Mouse (Mus musculus): Measurements from ENCODE around the gene Pglyrp1.

Gene Pglyrp1

DNA sequence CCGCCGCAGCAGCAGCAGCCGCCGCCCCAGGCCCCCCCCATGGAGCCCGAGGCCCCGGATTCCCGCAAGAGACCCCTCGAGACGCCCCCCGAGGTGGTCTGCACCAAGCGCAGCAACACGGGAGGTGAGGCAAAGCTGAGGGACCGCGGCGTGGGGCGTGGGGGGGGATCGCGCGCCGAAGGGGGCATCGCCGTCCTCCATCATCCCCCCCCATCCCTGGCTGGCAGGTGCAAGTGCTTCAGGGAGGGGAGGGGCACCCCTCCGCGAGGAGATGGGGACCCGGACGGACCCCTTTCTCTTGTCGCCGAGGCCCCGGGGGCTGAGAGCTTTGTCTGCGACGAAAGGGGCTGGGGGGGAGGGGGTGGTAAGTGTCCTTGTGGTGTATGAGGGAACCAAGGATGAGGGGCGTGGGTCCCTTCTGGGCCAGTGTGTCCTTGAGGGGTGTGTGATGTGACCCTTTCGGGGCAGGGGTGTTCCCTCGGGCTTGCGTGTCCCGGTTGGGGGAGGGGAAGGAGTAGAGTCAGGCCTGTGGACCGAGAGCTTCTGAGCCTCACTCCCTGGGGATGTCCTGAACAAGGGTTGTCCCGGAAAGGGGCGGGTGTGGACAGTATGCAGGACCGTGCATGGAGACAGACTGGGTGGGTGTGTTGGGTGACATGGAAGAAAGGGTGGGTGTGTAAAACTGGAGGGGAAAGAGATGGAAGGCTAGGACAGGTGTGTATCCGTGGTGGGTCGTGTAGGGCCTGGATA is 55.1 kb downstream of the Pglyrp1 start:
- intact Hi-C loops (cut with DNase I) = loop anchor here (2.0 kb wide), 1 partner anchor 25 kb away; no protein-coding TSS in a partner anchor

DNA sequence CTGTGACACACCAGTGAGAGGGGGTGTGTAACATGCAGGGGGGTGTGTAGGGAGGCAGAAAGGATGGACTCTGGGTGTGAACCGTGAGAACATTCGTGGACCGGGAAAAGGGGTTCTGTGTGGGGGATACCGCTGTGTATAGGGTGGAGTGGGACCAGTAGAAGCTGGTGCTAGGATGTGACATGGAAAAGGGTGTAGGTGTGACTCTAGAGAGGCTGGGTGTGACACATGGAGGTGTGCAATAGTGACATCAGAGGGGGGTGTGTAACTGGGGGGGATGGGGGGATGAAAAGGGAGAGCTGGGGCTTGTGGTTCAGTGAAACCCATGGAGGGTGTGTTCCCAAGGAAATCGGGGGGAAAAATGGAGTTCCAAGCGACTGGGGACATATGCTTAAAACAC is 55.8 kb downstream of the Pglyrp1 start:
- intact Hi-C loops (cut with DNase I) = loop anchor here (2.0 kb wide), 1 partner anchor 24 kb away; no protein-coding TSS in a partner anchor

DNA sequence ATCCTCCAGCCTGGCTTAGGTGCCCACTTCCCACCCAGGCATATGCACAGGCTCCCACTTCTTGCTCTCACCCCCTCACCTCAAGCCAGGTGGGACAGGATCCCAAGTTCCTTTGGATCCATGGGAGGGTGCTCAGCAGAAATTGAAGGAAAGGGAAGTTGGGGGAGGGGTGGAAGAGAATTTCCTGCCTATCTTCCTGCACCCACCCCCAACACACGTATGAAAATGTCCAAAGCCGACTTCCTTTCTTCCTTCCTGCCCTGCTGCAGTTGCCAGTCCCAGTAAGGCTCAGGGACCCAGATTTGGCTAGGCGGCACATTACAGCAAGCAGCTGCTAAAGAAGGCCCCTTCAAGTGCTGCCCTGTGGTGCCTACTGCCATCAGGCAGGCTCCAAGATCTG is 56.6 kb downstream of the Pglyrp1 start:
- intact Hi-C loops (cut with DNase I) = loop anchor here (2.0 kb wide), 1 partner anchor 23 kb away; no protein-coding TSS in a partner anchor

Measured in adrenal gland (tissue).